28 mouse cellular contexts compared by ENCODE assay signal in the genomic region with DNA sequence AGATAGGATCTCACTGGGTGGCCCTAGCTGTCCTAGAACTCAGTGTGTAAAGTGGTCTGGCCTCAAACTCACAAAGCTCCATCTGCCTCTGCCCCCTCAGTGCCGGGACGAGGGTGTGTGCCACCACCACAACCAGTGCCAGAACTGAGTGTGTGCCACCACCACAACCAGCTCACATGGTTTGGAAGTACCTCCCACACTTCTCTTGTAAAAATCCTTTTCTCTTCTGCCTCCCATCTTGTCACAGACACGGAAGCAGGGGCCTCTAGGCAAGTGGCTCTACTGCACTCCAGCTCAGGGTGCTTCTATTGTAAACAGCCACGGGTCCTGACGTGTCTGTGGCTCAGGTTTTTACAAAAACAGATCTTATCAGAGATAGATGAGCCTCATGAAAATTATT.
"Had no signal": no experiment of that assay in that cellular context is flagged by ENCODE, and none has a peak within 500 bp of the region (broad histone marks: within the 10 kb centered on the region; RNA-seq: fewer than 3 reads in every experiment).

No protein-coding gene starts in this region.

- H3K27ac ChIP-seq: embryonic facial prominence, embryonic 10.5 days; embryonic facial prominence, embryonic 12.5 days; embryonic facial prominence, embryonic 13.5 days; embryonic facial prominence, embryonic 15.5 days; forebrain, embryonic 10.5 days; forebrain, embryonic 12.5 days; forebrain, embryonic 13.5 days; forebrain, embryonic 15.5 days; gastrocnemius, adult 2 months; heart, adult 2 months had no signal

- H3K4me1 ChIP-seq: embryonic facial prominence, embryonic 12.5 days; embryonic facial prominence, embryonic 13.5 days; embryonic facial prominence, embryonic 15.5 days; forebrain, embryonic 10.5 days; forebrain, embryonic 12.5 days; forebrain, embryonic 13.5 days; forebrain, embryonic 15.5 days had no signal

- H3K9me3 ChIP-seq: embryonic facial prominence, embryonic 10.5 days; embryonic facial prominence, embryonic 12.5 days; embryonic facial prominence, embryonic 13.5 days; embryonic facial prominence, embryonic 15.5 days; forebrain, embryonic 10.5 days; forebrain, embryonic 12.5 days; forebrain, embryonic 13.5 days; forebrain, embryonic 15.5 days had no signal

- H3K27me3 ChIP-seq: embryonic facial prominence, embryonic 12.5 days; embryonic facial prominence, embryonic 13.5 days; embryonic facial prominence, embryonic 15.5 days; forebrain, embryonic 12.5 days; forebrain, embryonic 13.5 days; forebrain, embryonic 15.5 days had no signal

- H3K36me3 ChIP-seq: embryonic facial prominence, embryonic 10.5 days; embryonic facial prominence, embryonic 12.5 days; embryonic facial prominence, embryonic 13.5 days; embryonic facial prominence, embryonic 15.5 days; forebrain, embryonic 10.5 days; forebrain, embryonic 12.5 days; forebrain, embryonic 15.5 days had no signal

- DNase-seq: cerebellum, adult 2 months; cerebellum, adult 8-10 months; cerebellum, adult 9-10 months; cerebellum, adult 9-11 months; cerebellum, postnatal 10 days; cerebellum, postnatal 14 days; cerebellum, postnatal 25 days; cerebellum, postnatal 36 days; embryo, embryonic 11 days; forebrain, postnatal 0 days; gastrocnemius, adult 2 months; gastrocnemius, postnatal 10 days; gastrocnemius, postnatal 14 days; gastrocnemius, postnatal 25 days; gastrocnemius, postnatal 36 days; heart, adult 18-20 months; heart, adult 2 months had no signal

- H3K4me2 ChIP-seq: embryonic facial prominence, embryonic 12.5 days; embryonic facial prominence, embryonic 13.5 days; embryonic facial prominence, embryonic 15.5 days; forebrain, embryonic 12.5 days; forebrain, embryonic 13.5 days; forebrain, embryonic 15.5 days had no signal

- ATAC-seq: forebrain, embryonic 13.5 days; forebrain, embryonic 14.5 days; forebrain, embryonic 15.5 days; forebrain, embryonic 16.5 days; forebrain, postnatal 0 days had no signal

- H3K9ac ChIP-seq: embryonic facial prominence, embryonic 12.5 days; embryonic facial prominence, embryonic 13.5 days; embryonic facial prominence, embryonic 15.5 days; forebrain, embryonic 12.5 days; forebrain, embryonic 13.5 days; forebrain, embryonic 15.5 days; forebrain, postnatal 0 days had no signal

- H3K4me3 ChIP-seq: embryonic facial prominence, embryonic 10.5 days; embryonic facial prominence, embryonic 12.5 days; embryonic facial prominence, embryonic 13.5 days; embryonic facial prominence, embryonic 15.5 days; erythroblast, embryonic 14.5 days; forebrain, embryonic 10.5 days; forebrain, embryonic 12.5 days; forebrain, embryonic 13.5 days; forebrain, embryonic 15.5 days; gastrocnemius, adult 2 months; heart, adult 2 months had no signal
